Mouse (Mus musculus) G1E (cell line): Measurements from ENCODE around the gene Avpi1. TPM values are rescaled to one million over a fixed set of nuclear protein-coding genes. Genes with fewer than 3 reads are reported as not detected.

Source experiments
- ATAC-seq: 2 replicates; pipeline ENCODE4 v1.8.0; 2016; ENCODE audit warnings: mild to moderate bottlenecking; ENCODE audit not compliant: insufficient number of reproducible peaks, poor library complexity, low FRiP score, severe bottlenecking; ENCODE audit errors: extremely low read depth
- DNase-seq: peaks from one replicate; pipeline ENCODE4 v3.0.0; 2012; ENCODE audit warnings: low spot score
- H3K27me3 ChIP-seq: 2 replicates; pipeline ENCODE4 v1.6.1; 2012; ENCODE audit warnings: mild to moderate bottlenecking, low read length, inconsistent platforms; ENCODE audit not compliant: insufficient read depth
- H3K36me3 ChIP-seq: replicated peaks from 2 replicates; pipeline ENCODE3; 2012; ENCODE audit warnings: mild to moderate bottlenecking, inconsistent platforms
- H3K4me1 ChIP-seq: 2 replicates; pipeline ENCODE4 v1.6.1; 2012; ENCODE audit warnings: low read depth, low read length, inconsistent platforms, mixed read lengths; ENCODE audit not compliant: insufficient read depth
- H3K4me3 ChIP-seq: 2 replicates; pipeline ENCODE4 v1.5.1; 2012; ENCODE audit warnings: low read depth, mild to moderate bottlenecking, inconsistent platforms, low read length, moderate library complexity, mixed read lengths
- H3K9me3 ChIP-seq: replicated peaks from 2 replicates; pipeline ENCODE4 v1.6.1; 2012; ENCODE audit warnings: inconsistent platforms
- CTCF ChIP-seq: IDR thresholded peaks from 2 replicates; pipeline ENCODE4 v1.5.1; 2012; ENCODE audit warnings: low read depth, low read length, inconsistent platforms, mixed read lengths
- GATA1 ChIP-seq: IDR thresholded peaks from 2 replicates; pipeline ENCODE4 v1.6.1; 2012; ENCODE audit warnings: borderline replicate concordance, low read length, inconsistent platforms, mixed read lengths
- GATA2 ChIP-seq: IDR thresholded peaks from 2 replicates; pipeline ENCODE4 v1.6.1; 2012; ENCODE audit warnings: low read depth, low read length, inconsistent platforms, borderline replicate concordance
- POLR2AphosphoS5 ChIP-seq: IDR thresholded peaks from 2 replicates; pipeline ENCODE4 v1.6.1; 2012; ENCODE audit warnings: low read depth, low read length, inconsistent platforms; ENCODE audit not compliant: insufficient replicate concordance
- TAL1 ChIP-seq: conservative IDR thresholded peaks from 2 replicates; pipeline ENCODE4 v1.6.1; 2012; ENCODE audit warnings: low read depth, low read length, inconsistent platforms, mixed read lengths
- polyA plus RNA-seq: library from polyadenylated mRNA; stranded (reverse); fragments of >175 nt; gene quantifications from 2 replicates; pipeline ENCODE4 v1.2.3, GENCODE M21; 2012
- total RNA-seq, 2 experiments: library from RNA; stranded (forward) in 1 of 2; stranded (reverse) in 1 of 2; fragments of 200-1000 nt in 1 of 2; fragments of >200 nt in 1 of 2; fragmentation: Nextera tagmentation in 1 of 2; gene quantifications; 2 replicates each; pipeline ENCODE4 v1.2.3; 2014 to 2017

Gene Avpi1
- total and polyA plus RNA-seq, 3 experiments = 2.2 to 12.6 (median 2.8) TPM

DNA sequence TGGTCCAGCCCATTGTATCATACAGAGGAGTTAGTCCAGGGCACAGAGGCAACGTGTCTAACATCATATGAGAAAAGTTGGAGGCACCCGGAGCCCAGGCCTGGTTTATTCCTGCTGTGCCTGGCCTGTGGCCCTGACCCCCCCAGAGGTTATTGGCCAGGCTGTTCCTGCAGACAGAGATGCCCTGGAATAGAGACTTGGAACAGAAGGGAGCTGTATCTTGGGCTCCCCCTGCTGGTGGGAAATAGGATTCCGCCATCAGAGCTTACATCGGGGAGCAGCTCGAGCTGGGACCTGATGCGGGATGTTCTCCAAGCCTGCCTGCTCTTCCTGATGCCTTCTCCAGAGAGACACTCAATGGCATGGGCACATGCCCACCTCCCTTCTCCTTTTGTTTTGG is 23.1 kb upstream of the Avpi1 start:
- ATAC-seq (no peak), DNase-seq (peak; percentile 65)
- Histone ChIP-seq H3K27me3 (peaks cover 50% of the 10 kb centered on the region), H3K4me3 (no peak overlapping the region), H3K36me3 (no peaks in the 10 kb centered on the region), H3K4me1 (peaks cover 4% of the 10 kb centered on the region), H3K9me3 (peaks cover 14% of the 10 kb centered on the region)
- no peak for TF ChIP-seq TAL1
- TF ChIP-seq CTCF = peak; percentile 52

DNA sequence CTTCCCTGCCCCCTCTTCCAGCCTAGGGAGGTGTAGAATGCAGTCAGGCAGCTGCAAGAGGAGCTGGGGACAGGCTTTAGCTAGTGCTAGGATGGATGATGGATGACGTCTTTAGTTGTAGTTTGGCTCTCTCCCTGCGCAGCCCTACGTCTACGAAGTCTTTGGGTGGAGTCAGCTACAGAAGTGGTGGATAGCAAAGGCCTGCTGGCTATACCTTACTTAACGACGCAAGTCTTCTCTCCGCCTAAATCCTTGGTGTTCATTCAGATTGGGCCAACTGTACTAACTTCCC is 19.7 kb upstream of the Avpi1 start:
- H3K4me3 ChIP-seq = no peak overlapping the region
- H3K4me1 ChIP-seq = peaks cover 4% of the 10 kb centered on the region
- ATAC-seq (no peak), DNase-seq (no peak)
- H3K9me3 ChIP-seq = peaks cover 14% of the 10 kb centered on the region
- H3K36me3 ChIP-seq = no peaks in the 10 kb centered on the region
- H3K27me3 ChIP-seq = peaks cover 55% of the 10 kb centered on the region
- no peak for TF ChIP-seq TAL1
- no peak for TF ChIP-seq GATA1
- TF ChIP-seq GATA2 = no peak
- TF ChIP-seq CTCF = no peak
- TF ChIP-seq POLR2AphosphoS5 = no peak

DNA sequence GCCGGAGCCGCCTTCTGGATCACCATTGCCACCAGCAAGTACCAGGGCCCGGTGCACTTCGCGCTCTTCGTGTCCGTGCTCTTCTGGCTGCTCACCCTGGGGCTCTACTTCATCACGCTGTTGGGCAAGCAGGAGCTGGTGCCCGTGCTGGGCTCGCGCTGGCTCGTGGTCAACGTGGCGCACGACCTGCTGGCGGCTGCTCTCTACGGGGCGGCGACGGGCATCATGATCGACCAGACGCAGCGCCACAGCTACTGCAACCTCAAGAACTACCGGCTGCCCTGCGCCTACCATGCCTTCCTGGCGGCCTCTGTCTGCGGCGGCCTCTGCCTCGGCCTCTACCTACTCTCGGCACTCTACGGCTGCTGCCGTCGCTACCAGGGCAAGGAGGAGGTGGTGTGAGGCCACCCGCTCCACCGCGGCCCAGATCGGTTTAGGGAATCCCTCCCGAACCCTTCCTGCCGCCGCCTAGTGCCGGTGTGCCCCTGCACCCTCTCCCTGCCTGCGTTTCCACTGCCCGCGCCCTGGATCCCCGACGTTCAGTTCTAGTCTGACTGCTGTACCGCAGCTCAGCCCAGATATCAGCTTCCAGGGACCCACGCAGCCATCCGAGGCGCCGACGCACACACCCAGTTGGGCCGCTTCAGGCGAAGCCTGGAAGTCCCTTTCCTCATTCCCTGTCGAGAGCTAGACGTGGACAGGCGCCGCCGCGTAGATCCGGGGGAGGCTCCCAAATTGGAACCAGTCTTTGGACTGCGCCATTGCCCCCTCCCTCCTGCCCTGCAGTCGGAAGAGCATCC is 19.1 kb upstream of the Avpi1 start:
- Histone ChIP-seq H3K36me3 (no peaks in the 10 kb centered on the region), H3K4me1 (peaks cover 4% of the 10 kb centered on the region), H3K9me3 (peaks cover 14% of the 10 kb centered on the region), H3K4me3 (0 out of 2 replicates have a peak overlapping the region, but pooled peaks have one; percentile 14), H3K27me3 (peaks cover 49% of the 10 kb centered on the region)
- ATAC-seq (no peak), DNase-seq (no peak)
- TF ChIP-seq GATA2 (no peak), CTCF (no peak), TAL1 (no peak), GATA1 (no peak), POLR2AphosphoS5 (no peak)

DNA sequence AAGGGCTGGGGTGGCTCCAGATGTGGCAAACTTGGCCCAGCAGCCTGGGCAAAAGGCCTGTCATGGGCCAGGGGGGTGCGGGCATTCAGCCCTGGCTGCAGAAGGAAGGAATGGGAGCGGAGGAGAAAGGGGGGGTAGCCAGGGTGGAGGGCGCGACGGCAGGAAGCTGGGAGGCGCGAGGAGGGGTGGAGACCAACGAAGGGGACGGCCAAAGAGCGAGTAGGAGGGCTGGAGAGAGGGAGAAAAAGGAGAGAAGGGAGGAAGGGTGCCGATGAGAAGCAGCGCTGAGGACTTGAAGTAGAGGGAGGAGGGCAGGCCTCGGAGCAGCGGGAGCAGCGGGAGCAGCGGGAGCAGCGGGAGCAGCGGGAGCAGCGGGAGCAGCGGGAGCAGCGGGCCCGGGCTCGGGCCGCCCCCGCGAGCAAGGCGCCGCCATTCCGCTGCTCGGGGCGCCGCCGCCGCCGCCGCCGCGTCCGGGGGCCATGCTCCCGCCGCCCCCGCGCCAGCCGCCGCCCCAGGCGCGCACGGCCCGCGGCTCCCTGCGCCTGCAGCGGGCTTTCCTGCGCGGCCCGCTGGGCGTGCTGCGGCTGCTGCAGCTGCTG is 18.4 kb upstream of the Avpi1 start, which contains the start of gene Marveld1:
Marveld1 (plus strand) TSS at position 231 of the 599 bp plus-strand sequence.
- Histone ChIP-seq H3K27me3 (peaks cover 45% of the 10 kb centered on the region), H3K9me3 (peaks cover 14% of the 10 kb centered on the region), H3K4me1 (peaks cover 4% of the 10 kb centered on the region), H3K4me3 (0 out of 2 replicates have a peak within 1 kb of the TSS, but pooled peaks have one; percentile 14), H3K36me3 (no peaks in the 10 kb centered on the region)
- ATAC-seq = no peak
- TF ChIP-seq CTCF (no peak), GATA1 (no peak), TAL1 (no peak), POLR2AphosphoS5 (no peak), GATA2 (no peak)
- DNase-seq = no peak

DNA sequence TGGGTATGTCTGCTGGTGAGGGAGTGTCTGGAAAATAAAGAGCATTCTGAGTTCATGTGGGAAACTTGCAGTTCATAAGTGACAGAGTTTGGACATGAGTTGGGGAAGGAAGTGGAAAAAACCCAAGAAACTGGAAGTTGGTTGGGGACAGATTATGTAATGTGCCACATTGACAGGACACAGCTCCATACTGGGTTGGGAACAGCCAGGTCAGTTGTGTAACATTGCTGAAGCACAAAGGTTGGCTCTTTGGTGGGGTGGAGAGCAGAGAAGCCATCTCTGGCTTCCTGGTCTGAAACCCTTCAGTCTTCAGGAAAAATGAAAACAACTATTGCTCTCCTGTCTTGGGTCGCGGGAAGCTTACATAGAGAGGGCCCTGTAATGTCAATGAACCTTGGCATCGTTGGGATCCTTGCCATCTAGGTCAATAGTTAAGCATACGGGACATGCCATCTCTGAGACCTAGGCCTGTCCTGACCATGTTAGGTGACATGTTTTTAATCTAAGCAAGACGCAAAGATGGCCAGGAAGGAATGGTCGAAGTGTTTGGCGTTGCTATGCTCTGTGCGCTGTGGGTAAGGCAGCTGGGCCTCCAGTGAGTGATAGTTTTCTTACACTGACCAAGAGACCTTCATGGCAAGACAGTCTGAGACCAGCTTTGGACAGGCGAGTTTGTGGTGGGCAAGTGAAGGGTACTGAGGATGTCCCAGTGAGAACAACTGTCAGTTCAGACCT is 17.6 kb upstream of the Avpi1 start:
- Histone ChIP-seq H3K4me1 (peaks cover 2% of the 10 kb centered on the region; the same call in 1 of the 2 replicates), H3K4me3 (no peak overlapping the region), H3K36me3 (no peaks in the 10 kb centered on the region), H3K27me3 (peaks cover 45% of the 10 kb centered on the region), H3K9me3 (peaks cover 14% of the 10 kb centered on the region)
- TF ChIP-seq POLR2AphosphoS5 (no peak), GATA1 (no peak), CTCF (no peak), GATA2 (no peak), TAL1 (no peak)
- no peak for DNase-seq
- no peak for ATAC-seq

DNA sequence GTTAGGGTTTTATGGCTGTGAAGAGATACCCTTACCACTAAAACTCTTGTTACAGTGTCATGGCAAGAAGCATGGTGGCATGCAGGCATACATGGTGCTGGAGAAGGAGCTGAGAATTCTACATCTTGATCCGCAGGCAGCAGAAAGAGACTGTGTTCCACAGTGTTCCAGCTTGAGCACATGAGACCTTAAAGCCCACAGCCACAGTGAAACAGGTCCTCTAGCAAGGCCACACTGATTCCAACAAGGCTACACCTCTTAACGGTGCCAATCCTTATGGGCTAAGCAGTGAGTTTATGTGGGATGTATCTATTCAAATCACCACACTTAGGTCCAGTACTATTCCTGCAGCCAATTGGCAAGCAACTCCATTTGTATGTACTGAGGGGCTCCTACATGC is 16.9 kb upstream of the Avpi1 start:
- no peak overlapping the region for H3K4me3 ChIP-seq
- H3K4me1 ChIP-seq = peaks cover 2% of the 10 kb centered on the region; the same call in 1 of the 2 replicates
- H3K9me3 ChIP-seq = peaks cover 14% of the 10 kb centered on the region
- peaks cover 38% of the 10 kb centered on the region for H3K27me3 ChIP-seq
- TF ChIP-seq TAL1 = no peak
- TF ChIP-seq POLR2AphosphoS5 = no peak
- TF ChIP-seq CTCF = no peak
- TF ChIP-seq GATA2 = no peak
- no peak for TF ChIP-seq GATA1
- no peaks in the 10 kb centered on the region for H3K36me3 ChIP-seq
- no peak for ATAC-seq
- no peak for DNase-seq
